Mouse (Mus musculus) heart, adult 2 months (tissue): ENCODE measurements around the gene Ercc5.

Experiments
- CTCF ChIP-seq: fragments of 200-600 bp; IDR thresholded peaks from 2 replicates; pipeline ENCODE4 v1.8.1; 2022; ENCODE audit warnings: antibody characterized with exemption, mild to moderate bottlenecking, moderate library complexity
- EP300 ChIP-seq: fragments of 200-500 bp; IDR thresholded peaks from 2 replicates; pipeline ENCODE4 v1.6.1; 2011; ENCODE audit warnings: low read depth, low read length, control low read depth; ENCODE audit not compliant: insufficient read depth
- POLR2A ChIP-seq: fragments of 200-500 bp; IDR thresholded peaks from 2 replicates; pipeline ENCODE4 v1.6.1; 2011; ENCODE audit warnings: mild to moderate bottlenecking, low read depth, low read length, control low read depth; ENCODE audit not compliant: insufficient read depth

- TF ChIP-seq EP300 (no peak), CTCF (no peak), POLR2A (no peak)
Observed at GRCm38 (mm10) chr1:44125590-44125989, 22.0 kb upstream of the Ercc5 start.
